Mouse (Mus musculus): ENCODE results near the gene Aatk.

GRCm38 (mm10) chr11:120053846-120054245 lies 6.9 kb upstream of the Aatk start:
- TF ChIP-seq CTCF (IDR thresholded peaks at IDR 0.05) = no peak
- TF ChIP-seq EP300 (IDR thresholded peaks at IDR 0.05) = no peak
